14 mouse cellular contexts compared by ENCODE assay signal in genomic region chr9:35059881-35060280, GRCm38 (mm10). TPM values are rescaled to one million over a fixed set of nuclear protein-coding genes. Genes with fewer than 3 reads are reported as not detected.
A peak's percentile ranks its signal among the peaks of the same experiment; 100 is the strongest.
DNase-seq lines count a peak whose midpoint lies in the region; ATAC-seq lines count a peak whose summit lies in the region.
"Had no signal": no experiment of that assay in that cellular context is flagged by ENCODE, and none has a peak within 500 bp of the region (broad histone marks: within the 10 kb centered on the region; RNA-seq: fewer than 3 reads in every experiment).

No protein-coding gene starts in this region.

- H3K36me3 ChIP-seq in intestine, embryonic 14.5 days (ENCODE audit: control insufficient read depth, insufficient read depth, low read length): no peaks in the 10 kb centered on the region
- no peaks in the 10 kb centered on the region; the same call in 1 of the 2 replicates for H3K36me3 ChIP-seq in intestine, embryonic 16.5 days (ENCODE audit: control insufficient read depth, insufficient read depth, low read length)
- H3K36me3 ChIP-seq: embryonic facial prominence, embryonic 12.5 days; forebrain, embryonic 10.5 days had no signal

- H3K9ac ChIP-seq in intestine, embryonic 14.5 days (ENCODE audit: low read length): no peak overlapping the region
- no peak overlapping the region for H3K9ac ChIP-seq in intestine, embryonic 16.5 days (ENCODE audit: low read depth, low read length)
- H3K9ac ChIP-seq: embryonic facial prominence, embryonic 12.5 days; liver, embryonic 14.5 days had no signal

- no peaks in the 10 kb centered on the region for H3K27me3 ChIP-seq in intestine, embryonic 14.5 days (replicated peaks; ENCODE audit: control insufficient read depth, insufficient read depth, low read length)
- H3K27me3 ChIP-seq in intestine, embryonic 16.5 days (replicated peaks; ENCODE audit: control insufficient read depth, insufficient read depth, low read length): no peaks in the 10 kb centered on the region
- H3K27me3 ChIP-seq: embryonic facial prominence, embryonic 12.5 days; megakaryocyte, embryonic 14.5 days had no signal

- peak; percentile 12 to 50 for DNase-seq in adrenal gland, adult (ENCODE audit: inconsistent age in 2 of 2, low spot score in 1 of 2)
- no peak for DNase-seq in adrenal gland, postnatal 25 days
- peak; percentile 21 for DNase-seq in intestine, embryonic 14.5 days (ENCODE audit: low spot score)
- peak; percentile 46 for DNase-seq in lung, postnatal 36 days
- no peak for DNase-seq in lung, adult 18-20 months
- DNase-seq: cerebellum, postnatal 25 days; thymus, postnatal 36 days had no signal

- H3K4me3 ChIP-seq in intestine, embryonic 14.5 days (ENCODE audit: low read depth, low read length): no peak overlapping the region
- H3K4me3 ChIP-seq in intestine, embryonic 16.5 days (ENCODE audit: low read length): no peak overlapping the region
- H3K4me3 ChIP-seq: embryonic facial prominence, embryonic 12.5 days; forebrain, embryonic 10.5 days; megakaryocyte, embryonic 14.5 days had no signal

- H3K27ac ChIP-seq in intestine, embryonic 14.5 days (ENCODE audit: low read depth): no peak overlapping the region
- H3K27ac ChIP-seq in intestine, embryonic 16.5 days (ENCODE audit: low read length): no peak overlapping the region
- H3K27ac ChIP-seq: embryonic facial prominence, embryonic 12.5 days; forebrain, embryonic 10.5 days; liver, embryonic 14.5 days had no signal

- no peaks in the 10 kb centered on the region for H3K4me1 ChIP-seq in intestine, embryonic 14.5 days (replicated peaks; ENCODE audit: control insufficient read depth, insufficient read depth, low read length)
- H3K4me1 ChIP-seq in intestine, embryonic 16.5 days (ENCODE audit: control insufficient read depth, insufficient read depth, low read length): 0 out of 2 replicates have a peak, but pooled peaks cover 4% of the 10 kb centered on the region
- H3K4me1 ChIP-seq: embryonic facial prominence, embryonic 12.5 days had no signal

- ATAC-seq in intestine, embryonic 14.5 days (replicated peaks; ENCODE audit: low FRiP score, low TSS enrichment, low read depth): no peak
- ATAC-seq in intestine, embryonic 16.5 days: no peak
- peak; percentile 58; the same call in 1 of the 2 replicates for ATAC-seq in neutrophil, adult 5-6 weeks (ENCODE audit: extremely low read depth, insufficient number of reproducible peaks, low FRiP score, poor library complexity, severe bottlenecking)
- ATAC-seq in erythroid progenitor cell, adult 5-6 weeks (replicated peaks; ENCODE audit: low FRiP score, poor library complexity, severe bottlenecking): no peak

- no peaks in the 10 kb centered on the region for H3K9me3 ChIP-seq in intestine, embryonic 14.5 days (ENCODE audit: control insufficient read depth, low read length)
- H3K9me3 ChIP-seq in intestine, embryonic 16.5 days (ENCODE audit: control insufficient read depth, low read length): no peaks in the 10 kb centered on the region
- H3K9me3 ChIP-seq: embryonic facial prominence, embryonic 12.5 days; forebrain, embryonic 10.5 days; megakaryocyte, embryonic 14.5 days had no signal

- H3K4me2 ChIP-seq in intestine, embryonic 14.5 days (ENCODE audit: low read length): no peak overlapping the region
- H3K4me2 ChIP-seq in intestine, embryonic 16.5 days (ENCODE audit: low read depth, low read length): no peak overlapping the region
- H3K4me2 ChIP-seq: embryonic facial prominence, embryonic 12.5 days had no signal

- WGBS in intestine, embryonic 14.5 days: 87% methylated on average over 5 of the region's 5 CpGs
- WGBS in intestine, embryonic 16.5 days: 85% methylated on average over 5 of the region's 5 CpGs

RNA-seq across cellular contexts. Expression of gene St3gal4, which starts 59.2 kb away (rescaled TPM):
- 31.0 and 39.8 TPM in 2 replicates for total RNA-seq in adrenal gland, postnatal 25 days (2021)
- polyA plus RNA-seq in intestine, embryonic 14.5 days (2014; fragmentation: Nextera tagmentation; extraction: Ambion mirVana): 28.9 and 34.1 TPM in 2 replicates
- 250 and 291 TPM in 2 replicates for polyA plus RNA-seq in intestine, embryonic 16.5 days (2015; fragmentation: Nextera tagmentation; extraction: Ambion mirVana)
- total RNA-seq in neutrophil, adult 5-6 weeks (2017): 77.2 and 78.0 TPM in 2 replicates
- 25.2 and 41.5 TPM in 2 replicates for total RNA-seq in erythroid progenitor cell, adult 5-6 weeks (2015; ENCODE audit: low replicate concordance)
- 35.2 and 37.9 TPM in 2 replicates for total RNA-seq in erythroid progenitor cell, adult 5-6 weeks (2017; ENCODE audit: low replicate concordance)

Comparison
In these comparisons a context has a peak if more than half of its experiments do, and no peak if none do; other contexts are left out.
1. DNase-seq: peak in adrenal gland, adult (2 of 2), intestine, embryonic 14.5 days (single experiment) and lung, postnatal 36 days (single experiment); none in adrenal gland, postnatal 25 days (single experiment) and lung, adult 18-20 months (0 of 2).